Mouse (Mus musculus): ENCODE measurements around the gene Slc37a1.

GRCm38 (mm10) chr17:31335344-31336080, 48.9 kb downstream of the Slc37a1 start:
- TF ChIP-seq CTCF (IDR thresholded peaks at IDR 0.05; ENCODE audit: extremely low read depth, insufficient read depth, low read length), result no peak
- no peak for TF ChIP-seq POLR2A (IDR thresholded peaks at IDR 0.05; ENCODE audit: extremely low read depth, insufficient read depth, low read length)

Measured in cortical plate, adult 2 months (tissue).